Mouse (Mus musculus): Measurements from ENCODE around the gene Adrb1.
"Not testable (repeated sequence)": the region's sequence is repeated elsewhere in the genome, so short reads cannot be mapped to it uniquely, and the experiment has no call there.

Gene Adrb1

DNA sequence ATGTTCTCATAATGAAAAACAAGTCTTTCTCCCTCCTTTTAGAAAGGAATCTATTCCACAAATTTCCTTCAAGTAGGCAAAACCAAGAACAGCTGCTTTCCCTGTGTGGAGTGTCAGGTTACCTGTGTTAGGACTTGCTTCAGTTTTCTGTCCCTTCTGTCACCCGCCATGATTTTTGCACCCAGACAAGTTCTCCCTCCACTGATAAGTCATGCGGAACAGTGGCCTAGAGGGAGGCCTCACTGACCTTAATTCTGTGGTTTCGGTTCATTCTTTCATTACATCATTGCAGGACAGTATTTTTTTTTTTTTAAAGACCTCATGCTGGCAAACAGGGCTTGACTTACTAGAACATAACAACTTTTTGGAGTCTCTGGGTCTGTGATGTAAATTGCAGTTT is 27.3 kb downstream of the Adrb1 start:
- DNase-seq (ENCODE audit: low read depth) = no peak

GRCm38 (mm10) chr19:56750709-56751108 is 28.7 kb downstream of the Adrb1 start:
- no peak for DNase-seq (ENCODE audit: low read depth)

DNA sequence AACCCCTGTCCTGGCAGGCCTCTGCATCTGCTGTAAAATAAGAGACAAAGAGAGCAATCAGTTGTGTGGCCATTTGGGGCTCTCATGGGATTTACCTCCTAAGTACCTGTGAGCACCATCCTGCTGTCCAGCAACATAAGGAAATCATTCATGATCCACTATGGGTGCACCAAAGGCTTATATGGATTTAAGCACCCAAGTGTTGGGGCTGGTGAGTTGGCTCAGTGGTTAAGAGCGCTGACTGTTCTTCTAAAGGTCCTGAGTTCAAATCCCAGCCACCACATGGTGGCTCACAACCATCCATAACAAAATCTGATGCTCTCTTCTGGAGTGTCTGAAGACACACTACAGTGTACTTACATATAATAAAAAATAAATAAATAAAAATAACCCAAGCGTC is 32.5 kb downstream of the Adrb1 start:
- DNase-seq (ENCODE audit: low read depth) = not testable (repeated sequence)

- no peak for DNase-seq (ENCODE audit: low read depth)
These were observed 34.4 kb downstream of the Adrb1 start for GRCm38 (mm10) chr19:56756412-56756811.

DNA sequence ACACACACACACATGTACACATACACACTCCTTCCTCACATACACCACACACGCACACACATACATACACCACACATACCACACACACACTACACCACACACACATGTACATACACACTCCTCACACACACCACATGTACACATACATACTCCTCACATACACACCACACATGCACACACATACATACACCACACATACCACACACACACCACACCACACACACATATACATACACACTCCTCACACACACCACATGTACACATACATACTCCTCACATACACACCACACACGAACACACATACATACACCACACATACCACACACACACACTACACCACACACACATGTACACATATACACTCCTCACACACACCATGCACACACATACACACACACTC is 36.3 kb downstream of the Adrb1 start:
- DNase-seq (ENCODE audit: low read depth) = no peak

GRCm38 (mm10) chr19:56759740-56760139 is 37.7 kb downstream of the Adrb1 start:
- DNase-seq (ENCODE audit: low read depth) = no peak

DNA sequence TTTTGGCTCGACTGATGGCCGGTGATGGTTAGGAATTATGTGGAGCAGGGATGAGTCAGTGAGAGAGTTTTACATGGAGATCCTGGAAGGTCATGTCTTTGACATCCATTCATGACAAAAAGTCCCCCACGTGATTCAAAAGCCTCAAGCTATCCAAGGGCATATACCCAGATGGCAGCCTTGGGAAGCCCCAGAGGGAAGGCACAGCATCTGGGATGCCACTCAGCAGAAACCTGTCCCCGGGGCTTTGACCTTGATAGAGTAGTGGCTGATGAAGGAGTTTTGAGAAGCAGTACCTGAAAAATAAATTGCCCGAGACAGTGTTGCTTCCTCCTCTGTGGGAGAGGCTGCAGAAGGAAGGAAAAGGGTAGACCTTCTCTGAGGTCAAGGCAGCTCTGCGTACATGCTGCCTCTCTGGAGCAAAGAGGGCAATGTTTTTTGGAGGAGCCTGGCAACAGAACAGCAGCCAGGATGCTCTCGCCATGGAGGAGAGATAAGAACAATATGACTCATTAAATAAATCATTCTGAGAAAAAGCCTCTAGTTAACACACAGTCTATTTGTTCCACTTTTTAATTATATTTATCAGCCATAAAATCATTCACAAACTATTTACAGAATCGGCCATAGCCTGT is 38.4 kb downstream of the Adrb1 start:
- DNase-seq (ENCODE audit: low read depth) = no peak

DNA sequence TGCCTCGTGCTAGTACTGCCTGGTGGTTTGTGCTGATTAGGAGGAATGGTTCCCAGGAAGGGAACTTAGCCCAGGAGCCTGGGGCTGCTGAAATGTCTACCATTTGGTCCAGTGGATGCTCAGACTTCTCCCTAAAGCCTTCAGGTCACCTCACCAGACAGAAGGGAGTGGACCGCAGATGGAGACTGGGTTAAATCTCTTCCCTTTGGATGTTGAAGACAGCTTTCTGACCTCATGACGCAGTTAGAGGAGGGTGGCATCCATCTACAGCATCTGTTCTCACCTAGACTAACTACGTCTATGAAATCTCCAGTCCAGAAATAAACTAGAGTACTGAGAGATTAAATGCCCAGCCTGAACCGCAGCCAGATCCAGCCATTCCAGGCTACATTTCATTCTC is 39.1 kb downstream of the Adrb1 start:
- DNase-seq (ENCODE audit: low read depth) = no peak

DNA sequence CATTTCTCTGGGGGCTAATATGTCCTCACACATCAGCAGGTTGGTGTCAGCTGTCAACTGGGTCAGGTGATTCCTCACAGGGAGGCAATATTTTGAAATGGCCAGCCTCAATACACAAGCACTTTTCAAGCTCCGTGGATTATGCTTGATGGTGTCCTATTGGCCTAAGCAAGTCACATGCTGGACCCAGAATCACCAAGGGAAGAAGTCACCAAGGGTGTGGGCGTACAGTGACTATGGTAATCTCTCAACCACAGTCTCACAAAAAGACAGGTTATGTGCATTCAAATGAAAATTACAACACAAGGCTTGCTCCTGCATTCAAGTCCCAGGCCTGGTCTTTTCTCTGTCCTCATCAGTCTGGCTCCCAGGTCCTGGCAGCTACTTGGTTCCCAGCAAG is 39.7 kb downstream of the Adrb1 start:
- DNase-seq (ENCODE audit: low read depth) = no peak

DNA sequence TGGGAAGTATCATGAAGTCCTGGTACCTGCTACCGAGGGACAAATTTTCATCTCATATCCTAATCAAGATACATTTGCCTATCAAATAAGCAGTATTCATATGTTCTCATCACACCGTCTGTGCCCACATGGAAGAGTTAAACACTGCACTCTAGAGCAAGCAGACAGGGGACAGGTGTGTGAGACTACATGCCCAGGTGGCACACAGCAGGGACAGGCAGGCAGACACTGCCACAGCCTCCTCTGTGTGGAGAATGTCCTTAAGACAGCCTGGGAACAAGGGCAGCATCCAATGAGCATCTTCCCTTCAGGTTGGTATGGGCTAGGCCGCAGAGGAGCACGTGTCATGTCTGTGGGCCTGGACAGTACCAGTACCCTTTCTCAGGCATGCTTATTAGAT is 40.7 kb downstream of the Adrb1 start:
- no peak for DNase-seq (ENCODE audit: low read depth)

DNA sequence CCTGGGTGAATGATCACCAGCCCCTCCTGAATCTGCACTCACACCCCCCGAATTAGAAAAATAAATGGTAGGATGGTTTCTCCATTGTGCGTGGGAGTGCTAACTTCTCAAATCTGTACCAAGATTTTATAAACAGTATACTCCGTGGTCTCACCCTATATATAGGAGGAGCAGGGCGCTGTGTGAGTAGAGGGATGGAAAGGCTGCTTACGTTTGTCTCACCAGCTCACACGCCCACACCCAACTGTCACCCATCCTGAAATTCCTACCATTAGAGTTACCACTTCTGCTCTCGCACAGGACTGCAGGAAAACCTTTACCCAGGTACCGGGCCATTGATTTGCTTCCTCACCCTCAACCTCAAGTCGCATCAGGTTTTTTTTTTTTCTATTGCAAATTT is 47.0 kb downstream of the Adrb1 start:
- no peak for DNase-seq (ENCODE audit: low read depth)

GRCm38 (mm10) chr19:56772158-56772557 is 50.2 kb downstream of the Adrb1 start:
- peak; percentile 50 for DNase-seq (ENCODE audit: low read depth)

DNA sequence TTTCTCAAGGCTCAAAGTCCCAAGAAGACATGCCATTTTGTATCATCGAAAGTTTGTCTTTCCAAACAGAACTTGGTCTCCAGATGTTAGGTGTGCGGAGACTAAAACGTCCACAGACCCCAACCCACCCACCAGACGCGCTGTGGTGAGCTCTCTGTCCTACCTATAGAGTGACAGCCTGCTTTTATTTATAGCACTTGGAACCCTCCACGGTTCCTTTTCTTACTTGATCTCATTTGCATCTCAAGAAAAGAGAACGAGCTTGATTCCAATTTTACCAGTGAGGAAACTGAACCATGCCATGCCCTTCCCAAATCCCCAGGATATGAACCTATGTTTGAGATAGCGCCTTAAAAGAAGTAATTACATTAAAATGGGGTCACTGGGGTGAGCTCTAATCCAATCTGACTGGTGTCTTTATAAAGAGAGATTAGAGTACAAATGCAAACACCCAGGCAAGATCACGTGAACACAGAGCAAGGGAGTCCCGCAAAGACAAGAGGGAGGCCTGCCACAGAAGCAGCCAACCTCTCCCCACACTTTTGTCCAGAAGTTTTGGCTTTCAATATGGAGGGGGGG is 51.5 kb downstream of the Adrb1 start:
- no peak for DNase-seq (ENCODE audit: low read depth)

DNA sequence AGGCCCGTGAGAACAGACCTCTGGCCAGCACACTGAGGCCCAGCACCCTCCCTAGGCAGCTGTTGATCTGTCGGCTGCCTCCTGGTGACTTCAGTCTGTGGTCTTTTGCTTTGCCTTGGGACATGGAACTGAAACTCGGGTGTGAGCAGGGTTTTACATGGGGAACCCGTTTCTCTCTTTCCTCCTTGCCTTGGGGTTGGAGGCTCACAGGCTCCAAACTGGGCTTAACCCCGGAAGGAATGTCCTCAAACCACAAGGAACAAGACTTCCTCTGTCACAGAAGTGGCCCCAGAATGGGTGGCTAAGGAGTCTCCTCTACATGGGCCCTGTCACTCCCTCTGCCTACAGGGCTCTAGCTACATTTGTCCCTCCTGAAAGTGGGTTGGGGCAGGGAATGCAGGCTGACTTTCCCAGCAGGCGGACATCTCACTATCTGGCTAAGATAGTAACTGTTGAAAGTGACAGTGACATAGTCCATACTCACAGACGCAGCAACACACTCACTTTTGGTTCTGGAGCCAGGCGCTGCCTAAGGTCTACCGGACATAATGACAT is 52.5 kb downstream of the Adrb1 start:
- DNase-seq (ENCODE audit: low read depth) = no peak

GRCm38 (mm10) chr19:56774971-56775892 is 53.2 kb downstream of the Adrb1 start:
- DNase-seq (ENCODE audit: low read depth) = no peak

DNA sequence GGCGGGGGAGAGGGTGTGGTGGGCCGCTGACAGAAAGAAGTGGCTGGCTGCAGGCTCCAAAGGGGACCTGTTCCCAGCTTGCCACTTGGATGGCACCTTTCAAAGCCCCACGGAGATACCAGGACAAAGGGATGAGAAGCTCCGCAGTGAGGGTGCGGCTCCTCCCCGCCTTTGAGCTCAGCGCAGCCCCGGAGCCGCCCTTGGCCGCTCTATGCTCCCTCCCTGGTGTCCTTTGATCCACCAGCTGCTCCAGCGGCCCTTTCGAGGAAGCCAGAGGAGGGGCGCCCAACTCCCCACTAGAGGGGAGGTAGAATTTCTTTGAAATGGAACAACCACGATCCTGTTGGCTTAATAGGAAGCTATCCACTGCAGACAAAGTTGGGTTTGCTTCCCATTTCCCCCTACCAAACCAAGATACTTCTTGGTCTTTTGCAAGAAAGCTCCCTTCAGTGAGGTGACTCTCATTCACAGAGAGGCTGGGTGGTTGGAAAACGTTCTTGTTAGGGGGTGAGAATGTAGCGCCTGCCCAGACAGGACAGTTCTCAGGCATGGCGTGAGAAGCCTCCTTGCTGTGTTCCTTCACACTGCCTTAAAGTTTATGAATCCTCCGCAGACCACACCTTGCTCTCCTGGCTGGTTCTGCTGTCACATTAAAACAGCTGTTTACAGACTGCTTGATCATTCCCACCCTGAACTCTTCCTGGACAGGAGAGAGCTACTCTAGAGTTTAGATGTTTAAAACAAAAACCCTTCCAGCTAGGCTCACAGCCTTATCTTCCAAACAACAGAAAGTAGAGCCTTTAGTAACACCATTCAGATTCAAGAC is 54.1 kb downstream of the Adrb1 start:
- DNase-seq (ENCODE audit: low read depth) = no peak

DNA sequence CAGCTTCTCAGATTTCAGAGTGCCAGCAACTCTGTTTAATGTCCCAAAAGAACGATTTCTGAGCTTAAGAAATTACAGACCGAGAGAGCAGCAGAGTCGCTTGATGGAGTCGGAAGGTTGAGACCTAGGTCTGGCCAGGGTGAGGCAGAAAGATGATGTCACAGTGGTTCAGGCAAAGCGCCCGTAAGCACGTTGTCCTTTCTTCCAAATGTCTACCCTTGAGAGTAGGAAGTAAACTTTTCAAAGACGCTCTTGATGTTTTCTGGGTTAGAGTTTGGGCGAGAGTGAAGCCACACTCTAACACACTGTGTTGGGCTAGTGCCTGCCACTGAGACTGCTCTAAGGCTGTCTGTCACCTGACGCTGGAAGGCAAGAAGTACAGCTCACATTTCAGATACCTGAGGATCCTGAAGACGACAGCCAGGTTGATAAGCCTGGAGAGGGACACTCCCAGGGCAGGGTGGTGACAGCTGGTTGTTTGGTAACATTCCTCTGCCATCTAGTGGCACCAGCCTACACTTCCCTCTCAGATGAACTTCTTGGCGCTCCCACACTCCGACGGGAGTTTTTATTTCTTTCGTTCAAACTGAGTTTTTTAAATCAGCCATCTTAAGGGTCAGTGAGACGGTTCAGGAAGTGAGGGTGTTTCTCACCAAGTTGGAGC is 54.9 kb downstream of the Adrb1 start:
- DNase-seq (ENCODE audit: low read depth) = peak; percentile 60

GRCm38 (mm10) chr19:56778532-56778931 is 56.5 kb downstream of the Adrb1 start:
- DNase-seq (ENCODE audit: low read depth) = not testable (repeated sequence)
